Mouse (Mus musculus) left cerebral cortex, postnatal 4 days (tissue): ENCODE results near the gene Polr2h. TPM values are rescaled to one million over a fixed set of nuclear protein-coding genes. Genes with fewer than 3 reads are reported as not detected.

Experiments used
- DNase-seq: peaks from one replicate; pipeline ENCODE4 v3.0.0-alpha.2; 2022
- intact Hi-C: fragments of 180-260 bp; cut with DNase I; formaldehyde crosslinking; loops from one replicate; pipeline ENCODE4 v1.15.1; 2025
- total RNA-seq, 2 experiments: library from RNA; stranded (reverse); gene quantifications; 2 replicates each; pipeline ENCODE4 v1.2.3; 2021

The Polr2h gene
- total RNA-seq, 2 experiments from 2014 or later: 30.5 to 32.0 TPM

GRCm38 (mm10) chr16:20701316-20701715 lies 16.1 kb upstream of the Polr2h start:
- intact Hi-C loops: no loop called here

GRCm38 (mm10) chr16:20701729-20702521 lies 15.5 kb upstream of the Polr2h start:
- intact Hi-C loops: no loop called here
- no peak for DNase-seq

More at GRCm38 (mm10) chr16:20701316-20701715, 16.1 kb upstream of the Polr2h start:
- no peak for DNase-seq

DNA sequence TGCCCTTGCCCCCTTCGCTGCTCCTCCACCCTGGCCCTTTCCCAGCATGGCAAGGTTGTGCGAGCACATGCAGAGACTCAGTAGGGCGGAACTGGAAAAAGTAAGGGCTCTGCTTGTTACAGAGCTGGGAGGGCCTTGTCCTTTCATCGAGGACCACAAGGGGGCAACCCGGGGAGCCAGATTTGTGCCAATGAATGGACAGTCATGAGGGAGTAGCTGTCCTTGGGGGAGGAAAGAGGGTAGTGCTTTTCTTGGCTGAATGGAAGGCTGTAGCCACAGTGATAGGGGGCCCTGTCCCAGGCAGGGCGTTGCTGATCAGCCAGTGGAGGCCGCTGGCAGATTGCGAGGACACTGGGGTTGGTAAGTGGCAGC lies 15.0 kb upstream of the Polr2h start:
- intact Hi-C loops: no loop called here
- DNase-seq: peak; percentile 80

- intact Hi-C loops: no loop called here
- DNase-seq: no peak
These were observed 14.4 kb upstream of the Polr2h start for GRCm38 (mm10) chr16:20703071-20703470.

GRCm38 (mm10) chr16:20703699-20704400 lies 13.6 kb upstream of the Polr2h start:
- no peak for DNase-seq
- intact Hi-C loops: no loop called here

- DNase-seq: no peak
- intact Hi-C loops: no loop called here
These were observed 11.7 kb upstream of the Polr2h start for GRCm38 (mm10) chr16:20705786-20706185.

DNA sequence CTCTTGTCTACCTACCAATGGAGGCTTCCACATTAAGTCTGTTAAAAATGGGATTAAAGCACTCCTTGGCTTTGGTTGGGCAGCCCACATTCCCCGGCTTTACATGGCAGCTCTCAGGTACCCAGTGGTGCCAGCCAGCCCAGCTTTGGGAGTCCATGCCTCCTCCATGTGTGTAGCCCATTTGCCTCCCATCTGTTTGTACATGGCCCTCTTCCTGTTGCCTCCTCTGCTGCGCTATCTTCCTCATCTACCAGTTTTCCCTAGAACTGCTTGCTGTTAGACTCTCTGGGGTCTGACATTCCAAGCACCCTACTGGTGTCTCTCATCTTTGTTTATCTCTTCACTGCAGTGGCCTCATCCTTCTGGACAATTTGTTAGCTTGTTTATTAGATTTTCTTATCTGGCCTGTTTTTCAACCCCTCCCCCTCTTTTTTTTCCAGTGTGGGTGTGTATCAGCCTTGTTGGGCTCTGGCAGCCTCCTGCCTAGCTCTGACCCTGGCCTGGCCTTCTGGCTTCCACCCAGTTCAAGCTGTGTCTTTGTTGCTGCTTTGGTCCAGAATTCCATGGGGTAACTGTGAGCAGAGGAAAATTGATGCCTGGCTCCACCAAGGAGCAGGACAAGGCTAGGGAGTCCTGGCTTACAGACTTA lies 10.9 kb upstream of the Polr2h start:
- DNase-seq: no peak
- intact Hi-C loops: no loop called here

- intact Hi-C loops: no loop called here
- no peak for DNase-seq
These were observed 9.1 kb upstream of the Polr2h start for GRCm38 (mm10) chr16:20708220-20708938.

DNA sequence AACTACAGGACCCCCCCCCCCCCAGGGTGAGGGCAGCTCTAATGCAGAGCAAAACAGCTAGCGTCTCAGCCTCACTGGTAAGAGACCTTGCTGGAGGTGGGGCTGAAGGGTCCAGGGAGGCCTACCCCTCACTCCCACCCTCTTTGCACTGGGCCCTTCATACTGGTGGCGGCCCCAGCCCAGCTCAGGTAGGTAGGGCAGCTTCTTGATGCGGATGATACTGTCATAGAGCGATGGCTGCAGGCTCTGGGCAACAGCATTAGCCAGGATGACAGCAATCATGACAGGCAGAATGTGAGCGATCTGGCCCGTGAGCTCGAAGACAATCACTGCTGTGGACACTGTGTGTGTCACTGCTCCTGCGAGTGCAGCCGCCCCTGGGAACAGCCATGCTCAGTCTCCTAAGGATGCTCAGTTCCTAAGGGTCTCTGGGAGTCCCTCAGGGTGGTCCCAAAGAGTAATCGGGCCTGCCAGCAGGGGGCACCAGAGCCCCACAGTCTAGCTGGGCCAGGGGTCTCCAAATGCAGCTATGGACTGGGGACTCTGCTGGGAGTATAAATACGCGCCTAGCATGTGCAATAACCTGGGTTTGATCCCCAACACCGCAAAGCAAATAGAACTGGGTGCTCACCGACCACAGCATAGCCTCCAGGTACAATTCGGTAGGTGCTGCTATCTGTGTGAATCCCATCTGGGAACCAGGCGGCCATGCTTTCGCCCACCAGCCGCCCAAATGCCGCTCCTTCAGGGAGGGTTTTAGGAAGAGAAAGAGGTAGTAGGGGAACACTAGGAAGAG lies 8.3 kb upstream of the Polr2h start:
- peak; percentile 74 for DNase-seq
- intact Hi-C loops: no loop called here

GRCm38 (mm10) chr16:20710370-20710769 lies 7.1 kb upstream of the Polr2h start:
- intact Hi-C loops: no loop called here
- no peak for DNase-seq

- no peak for DNase-seq
- intact Hi-C loops: no loop called here
These were observed 6.7 kb upstream of the Polr2h start for GRCm38 (mm10) chr16:20710810-20711209.

DNA sequence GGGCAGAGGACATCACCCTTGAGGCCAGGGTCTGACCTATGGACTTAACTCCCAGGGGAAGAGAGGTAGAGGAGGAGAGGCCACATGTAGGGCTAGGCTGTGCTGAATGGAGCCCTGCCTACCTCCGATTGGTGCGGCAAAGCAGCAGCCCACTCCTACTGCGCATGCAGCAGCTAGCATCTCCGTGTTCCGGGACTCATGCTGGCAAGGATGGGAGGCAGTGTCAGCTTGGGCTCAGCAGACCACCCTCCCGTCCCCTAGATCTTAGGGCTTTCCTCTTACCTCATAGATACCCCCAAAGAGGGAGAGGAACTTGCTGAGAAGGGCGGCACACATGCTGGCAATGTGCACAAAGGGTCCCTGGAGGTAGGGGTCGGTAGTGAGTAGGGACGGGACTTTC lies 5.3 kb upstream of the Polr2h start:
- DNase-seq: no peak
- intact Hi-C loops: no loop called here

- intact Hi-C loops: no loop called here
- DNase-seq: no peak
These were observed 4.6 kb upstream of the Polr2h start for GRCm38 (mm10) chr16:20712889-20713288.

DNA sequence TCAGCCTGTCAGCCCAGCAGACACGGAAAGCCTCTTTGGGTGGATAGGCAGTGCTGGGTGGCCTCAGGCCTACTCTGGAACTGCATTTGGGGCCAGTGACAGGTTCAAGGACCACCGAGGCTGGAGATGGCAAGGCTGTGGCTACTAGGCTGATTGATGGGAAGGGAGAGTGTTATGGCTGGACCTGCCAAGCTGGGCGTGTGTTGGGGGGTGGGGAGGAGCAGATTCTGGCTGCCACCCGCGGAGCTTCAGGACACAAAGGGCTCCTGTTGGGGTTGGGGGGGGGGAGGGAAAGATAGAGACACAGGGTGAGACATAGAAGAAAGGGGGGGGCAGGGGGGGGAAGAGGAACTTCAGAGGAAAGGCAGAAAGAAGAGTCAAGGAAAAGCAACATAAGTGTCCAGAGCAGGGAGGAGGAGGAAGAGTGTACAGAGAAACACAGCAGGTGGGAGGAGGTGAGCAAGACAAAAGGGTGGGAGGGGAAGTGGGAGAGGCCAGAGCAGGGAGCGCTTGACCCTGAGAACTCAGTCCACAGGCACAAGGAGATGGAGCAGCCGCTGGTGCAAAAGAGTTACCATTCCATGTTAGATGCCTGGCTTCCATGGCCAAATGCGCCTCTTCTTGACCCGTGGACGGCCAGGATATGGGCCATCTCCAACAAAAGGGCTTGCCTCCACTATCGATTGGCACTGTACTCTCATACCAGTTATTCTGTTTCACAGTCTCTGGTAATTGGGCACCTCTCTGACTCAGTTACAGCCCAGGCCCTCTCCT lies 3.0 kb upstream of the Polr2h start:
- no peak for DNase-seq
- intact Hi-C loops: loop anchor here (5.0 kb wide), 1 partner anchor 478 kb away; no protein-coding TSS in a partner anchor

DNA sequence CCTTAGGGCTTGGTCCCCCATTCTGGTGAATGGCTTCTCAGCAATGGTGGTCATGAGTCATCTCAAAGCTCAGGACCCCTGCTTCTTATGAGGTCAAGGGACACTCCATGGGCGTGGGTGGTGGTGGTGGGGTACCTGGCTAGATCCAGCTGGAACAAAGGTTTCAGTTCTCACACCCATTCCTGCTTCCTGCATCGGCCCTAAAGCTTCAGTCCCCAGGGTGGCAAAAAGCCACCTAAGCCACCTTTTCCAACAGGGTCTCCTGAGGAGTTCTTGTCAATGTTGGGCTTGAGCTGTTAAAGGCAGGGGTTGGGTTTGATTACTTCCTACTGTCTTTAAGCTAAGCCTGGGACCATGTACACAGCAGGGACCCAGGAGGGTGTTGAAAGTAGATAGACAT lies 2.3 kb upstream of the Polr2h start:
- DNase-seq: no peak
- intact Hi-C loops: loop anchor here (5.0 kb wide), 1 partner anchor 477 kb away; no protein-coding TSS in a partner anchor

GRCm38 (mm10) chr16:20715566-20715965 lies 1.9 kb upstream of the Polr2h start:
- DNase-seq: no peak
- intact Hi-C loops: loop anchor here (5.0 kb wide), 1 partner anchor 477 kb away; no protein-coding TSS in a partner anchor

DNA sequence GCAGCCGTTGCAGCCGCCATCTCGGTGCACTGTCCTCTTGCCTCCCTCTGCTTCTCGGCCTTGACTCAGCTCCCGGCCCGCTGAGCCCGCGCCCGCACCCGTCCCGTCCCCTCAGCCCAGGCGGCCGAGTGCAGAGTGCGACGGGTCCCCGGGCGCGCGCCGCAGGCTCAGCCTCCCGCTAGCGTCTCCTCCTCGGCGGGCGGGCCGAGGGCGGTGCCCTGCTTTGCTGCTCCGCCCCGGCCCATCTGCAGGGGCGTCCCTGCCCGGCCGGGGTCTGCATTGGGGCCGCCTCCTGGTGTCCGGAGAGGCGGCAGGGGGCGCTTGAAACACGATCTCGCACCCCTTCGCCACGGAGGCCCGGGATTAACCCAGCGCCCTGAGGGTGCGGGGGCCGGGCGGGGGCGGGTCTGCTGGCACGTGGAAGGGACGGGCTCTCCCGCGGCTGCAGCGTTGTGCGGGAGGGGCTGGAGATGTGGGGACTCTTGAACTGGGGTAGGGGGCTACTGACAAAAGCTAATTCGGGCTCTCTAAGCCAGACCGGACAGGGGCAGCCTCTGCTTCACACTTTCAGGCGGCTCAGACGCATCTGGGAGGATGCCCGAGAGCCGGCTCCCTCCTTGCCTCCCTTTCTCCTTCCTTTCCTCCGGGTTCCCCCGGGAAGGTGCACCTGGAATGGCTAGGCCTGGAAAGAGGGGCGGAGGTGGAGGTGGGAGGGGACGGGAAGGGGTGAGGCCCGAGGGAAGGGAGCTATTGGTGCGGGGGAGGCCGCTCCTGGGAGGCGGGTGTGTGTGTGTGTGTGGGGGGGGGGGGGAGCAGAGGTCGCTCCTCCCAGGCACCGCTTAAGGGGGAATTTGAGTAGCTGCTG lies 1.3 kb upstream of the Polr2h start:
- intact Hi-C loops: loop anchor here (5.0 kb wide), 1 partner anchor 476 kb away; no protein-coding TSS in a partner anchor
- DNase-seq: peak; percentile 88

- intact Hi-C loops: loop anchor here (5.0 kb wide), 1 partner anchor 475 kb away; no protein-coding TSS in a partner anchor
These were observed 654 bp upstream of the Polr2h start for GRCm38 (mm10) chr16:20716841-20717180.

More at GRCm38 (mm10) chr16:20716841-20717180, 654 bp upstream of the Polr2h start:
- no peak for DNase-seq
